ENCODE assay signal across 8 mouse cellular contexts in the genomic region with DNA sequence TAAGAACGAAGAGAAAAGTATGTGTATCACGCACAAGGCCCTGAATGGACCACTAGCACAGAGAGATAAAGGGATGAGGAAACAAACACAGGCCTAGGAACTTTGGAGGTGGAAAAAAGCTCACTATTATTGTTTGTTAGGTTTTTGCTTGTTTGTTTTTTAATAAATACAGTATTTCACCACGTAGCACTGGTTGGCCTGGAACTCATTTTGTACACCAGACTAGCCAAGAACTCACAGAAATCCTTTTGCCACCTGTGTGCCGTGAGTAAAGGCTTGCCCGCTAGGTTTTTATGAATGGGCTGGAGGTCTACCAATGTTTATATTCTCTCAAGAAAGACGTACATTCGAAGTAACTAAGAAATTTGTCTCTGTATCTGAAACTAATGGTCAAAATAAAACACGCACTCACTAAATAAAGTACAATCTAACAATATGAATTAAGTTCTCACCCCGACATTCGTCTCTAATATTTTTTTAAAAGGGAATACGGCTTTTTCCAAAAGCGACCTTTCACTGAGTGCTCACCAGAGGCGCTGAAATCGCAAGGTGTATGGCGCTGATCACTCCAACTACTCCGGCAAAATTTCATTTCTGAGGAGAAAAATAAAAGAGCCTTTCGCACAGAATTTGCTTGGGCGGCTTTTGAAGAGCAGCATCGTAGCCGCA. TPM values are rescaled to one million over a fixed set of nuclear protein-coding genes. Genes with fewer than 3 reads are reported as not detected.
DNase-seq lines count a peak whose midpoint lies in the region; ATAC-seq and TF ChIP-seq lines count a peak whose summit lies in the region.

No protein-coding gene starts in this region.

- no peak for ATAC-seq in kidney, embryonic 16.5 days (ENCODE audit: low FRiP score, low TSS enrichment)
- no peak for ATAC-seq in hindbrain, embryonic 15.5 days (ENCODE audit: low FRiP score, low read depth)
- no peak for ATAC-seq in midbrain, postnatal 0 days (ENCODE audit: low FRiP score)

- H3K36me3 ChIP-seq in kidney, embryonic 16.5 days (ENCODE audit: insufficient read depth, low read length), result peaks cover 18% of the 10 kb centered on the region
- H3K36me3 ChIP-seq in hindbrain, embryonic 15.5 days, result peaks cover 18% of the 10 kb centered on the region
- peaks cover 8% of the 10 kb centered on the region for H3K36me3 ChIP-seq in midbrain, postnatal 0 days (ENCODE audit: insufficient read depth, low read length)

- H3K4me2 ChIP-seq in kidney, embryonic 16.5 days (replicated peaks; ENCODE audit: low read depth, low read length), result peak overlapping the region; percentile 71
- H3K4me2 ChIP-seq in hindbrain, embryonic 15.5 days, result peak overlapping the region; percentile 84
- H3K4me2 ChIP-seq in midbrain, postnatal 0 days (ENCODE audit: low read depth, low read length, poor library complexity, severe bottlenecking), result peak overlapping the region; percentile 70

- WGBS in kidney, embryonic 16.5 days, result 9% methylated on average over 20 of the region's 20 CpGs
- 12% methylated on average over 20 of the region's 20 CpGs for WGBS in hindbrain, embryonic 15.5 days
- WGBS in midbrain, postnatal 0 days, result 11% methylated on average over 20 of the region's 20 CpGs

- peak overlapping the region; percentile 81 for H3K4me3 ChIP-seq in kidney, embryonic 16.5 days (ENCODE audit: low read length)
- peak overlapping the region; percentile 90 for H3K4me3 ChIP-seq in hindbrain, embryonic 15.5 days
- peak overlapping the region; percentile 82 for H3K4me3 ChIP-seq in midbrain, postnatal 0 days (ENCODE audit: low read depth, low read length)

- H3K27me3 ChIP-seq in kidney, embryonic 16.5 days (ENCODE audit: insufficient read depth, low read length), result no peaks in the 10 kb centered on the region
- no peaks in the 10 kb centered on the region for H3K27me3 ChIP-seq in hindbrain, embryonic 15.5 days
- H3K27me3 ChIP-seq in midbrain, postnatal 0 days (ENCODE audit: insufficient read depth, low read length), result no peaks in the 10 kb centered on the region

- no peak for TF ChIP-seq CTCF in midbrain, postnatal 0 days (IDR thresholded peaks at IDR 0.05)

- DNase-seq in kidney, adult 11 months, result no peak
- peak; percentile 15 for DNase-seq in brain, adult 2 months (ENCODE audit: low read depth, low spot score)
- DNase-seq in midbrain, postnatal 0 days (ENCODE audit: low spot score), result peak; percentile 8
- no peak for DNase-seq in spleen, postnatal 10 days (ENCODE audit: low spot score in 2 of 2)
- no peak for DNase-seq in adrenal gland, adult (ENCODE audit: inconsistent age in 2 of 2, low spot score in 1 of 2)
- no peak for DNase-seq in adrenal gland, postnatal 14 days

- H3K9ac ChIP-seq in kidney, embryonic 16.5 days (replicated peaks; ENCODE audit: low read length), result peak overlapping the region; percentile 91
- H3K9ac ChIP-seq in hindbrain, embryonic 15.5 days, result peak overlapping the region; percentile 78
- H3K9ac ChIP-seq in midbrain, postnatal 0 days (replicated peaks; ENCODE audit: low read length, poor library complexity, severe bottlenecking), result peak overlapping the region; percentile 91

- H3K4me1 ChIP-seq in kidney, embryonic 16.5 days (ENCODE audit: insufficient read depth, low read length), result peaks cover 23% of the 10 kb centered on the region
- peaks cover 43% of the 10 kb centered on the region for H3K4me1 ChIP-seq in hindbrain, embryonic 15.5 days (replicated peaks)
- H3K4me1 ChIP-seq in midbrain, postnatal 0 days (ENCODE audit: insufficient read depth, low read length), result peaks cover 4% of the 10 kb centered on the region; the same call in 1 of the 2 replicates

- H3K27ac ChIP-seq in kidney, embryonic 16.5 days (ENCODE audit: low read length), result peak overlapping the region; percentile 95
- peak overlapping the region; percentile 97 for H3K27ac ChIP-seq in hindbrain, embryonic 15.5 days (replicated peaks)
- H3K27ac ChIP-seq in midbrain, postnatal 0 days (ENCODE audit: low read depth, low read length), result peak overlapping the region; percentile 98

- no peaks in the 10 kb centered on the region for H3K9me3 ChIP-seq in kidney, embryonic 16.5 days (ENCODE audit: low read length)
- no peaks in the 10 kb centered on the region for H3K9me3 ChIP-seq in hindbrain, embryonic 15.5 days
- H3K9me3 ChIP-seq in midbrain, postnatal 0 days (ENCODE audit: low read length), result no peaks in the 10 kb centered on the region

RNA-seq across cellular contexts. Expression of gene Zfp426, which starts 0.6 kb away (rescaled TPM):
- 23.1 and 26.7 TPM in 2 replicates for polyA plus RNA-seq in kidney, embryonic 16.5 days (2015; fragmentation: Nextera tagmentation; extraction: Ambion mirVana)
- 29.0 and 31.3 TPM in 2 replicates for polyA plus RNA-seq in hindbrain, embryonic 15.5 days (2015; fragmentation: Nextera tagmentation; extraction: Ambion mirVana)
- 33.5 and 62.2 TPM in 2 replicates for total RNA-seq in midbrain, postnatal 0 days (2014; rRNA removed)
- polyA plus RNA-seq in midbrain, postnatal 0 days (2015; fragmentation: Nextera tagmentation; extraction: Ambion mirVana), result 20.8 and 23.4 TPM in 2 replicates
- total RNA-seq in adrenal gland, postnatal 14 days (2021), result 20.5 and 22.1 TPM in 2 replicates

RNA-seq across cellular contexts. Expression of gene Zfp266, which starts 29.2 kb away (rescaled TPM):
- 98.3 and 108 TPM in 2 replicates for polyA plus RNA-seq in kidney, embryonic 16.5 days (2015; fragmentation: Nextera tagmentation; extraction: Ambion mirVana)
- 93.9 and 99.2 TPM in 2 replicates for polyA plus RNA-seq in hindbrain, embryonic 15.5 days (2015; fragmentation: Nextera tagmentation; extraction: Ambion mirVana)
- total RNA-seq in midbrain, postnatal 0 days (2014; rRNA removed), result 96.3 and 124 TPM in 2 replicates
- polyA plus RNA-seq in midbrain, postnatal 0 days (2015; fragmentation: Nextera tagmentation; extraction: Ambion mirVana), result 48.5 and 54.8 TPM in 2 replicates
- total RNA-seq in adrenal gland, postnatal 14 days (2021), result 44.0 and 46.2 TPM in 2 replicates

RNA-seq across cellular contexts. Expression of gene Zfp26, which starts 32.0 kb away (rescaled TPM):
- 20.1 and 20.8 TPM in 2 replicates for polyA plus RNA-seq in kidney, embryonic 16.5 days (2015; fragmentation: Nextera tagmentation; extraction: Ambion mirVana)
- 13.3 and 16.1 TPM in 2 replicates for polyA plus RNA-seq in hindbrain, embryonic 15.5 days (2015; fragmentation: Nextera tagmentation; extraction: Ambion mirVana)
- 20.5 and 31.2 TPM in 2 replicates for total RNA-seq in midbrain, postnatal 0 days (2014; rRNA removed)
- polyA plus RNA-seq in midbrain, postnatal 0 days (2015; fragmentation: Nextera tagmentation; extraction: Ambion mirVana), result 7.6 and 9.3 TPM in 2 replicates
- total RNA-seq in adrenal gland, postnatal 14 days (2021), result 22.6 and 23.8 TPM in 2 replicates

Comparison
In these comparisons a context has a peak if more than half of its experiments do, and no peak if none do; other contexts are left out.
1. DNase-seq: peak in brain, adult 2 months (single experiment) and midbrain, postnatal 0 days (single experiment); none in kidney, adult 11 months (single experiment), spleen, postnatal 10 days (0 of 2), adrenal gland, adult (0 of 2) and adrenal gland, postnatal 14 days (single experiment).
2. Peak in every context shown above with its lines, with median percentiles within 50 percentile points of each other: H3K27ac ChIP-seq, H3K4me2 ChIP-seq, H3K4me3 ChIP-seq and H3K9ac ChIP-seq.